Mouse (Mus musculus): ENCODE measurements around the gene Cpn2. TPM values are rescaled to one million over a fixed set of nuclear protein-coding genes. Genes with fewer than 3 reads are reported as not detected.

Gene Cpn2
- polyA plus RNA-seq, 1 experiment from 2014 or later = 0.28 TPM

- H3K9me3 ChIP-seq (ENCODE audit: control insufficient read depth, low read length) = no peaks in the 10 kb centered on the region
- ATAC-seq = no peak
- H3K27ac ChIP-seq (ENCODE audit: low read length) = no peak overlapping the region
- 0 out of 2 replicates have a peak, but pooled peaks cover 3% of the 10 kb centered on the region for H3K4me1 ChIP-seq (ENCODE audit: control insufficient read depth, insufficient read depth, low read length)
- H3K27me3 ChIP-seq (replicated peaks; ENCODE audit: control insufficient read depth, insufficient read depth, low read length) = no peaks in the 10 kb centered on the region
- no peaks in the 10 kb centered on the region for H3K36me3 ChIP-seq (ENCODE audit: control insufficient read depth, insufficient read depth, low read length)
- H3K9ac ChIP-seq (ENCODE audit: low read depth, low read length) = no peak overlapping the region
- WGBS = 82% methylated on average over 5 of the region's 5 CpGs
- no peak overlapping the region for H3K4me2 ChIP-seq (ENCODE audit: low read depth, low read length)
- H3K4me3 ChIP-seq (ENCODE audit: low read length) = no peak overlapping the region
Observed at GRCm38 (mm10) chr16:30266561-30266960, 738 bp downstream of the Cpn2 start.

GRCm38 (mm10) chr16:30265611-30266010 lies 1.7 kb downstream of the Cpn2 start:
- Histone ChIP-seq H3K9me3 (ENCODE audit: control insufficient read depth, low read length) (no peaks in the 10 kb centered on the region), H3K27me3 (replicated peaks; ENCODE audit: control insufficient read depth, insufficient read depth, low read length) (no peaks in the 10 kb centered on the region), H3K4me1 (ENCODE audit: control insufficient read depth, insufficient read depth, low read length) (0 out of 2 replicates have a peak, but pooled peaks cover 3% of the 10 kb centered on the region), H3K27ac (ENCODE audit: low read length) (no peak overlapping the region), H3K4me2 (ENCODE audit: low read depth, low read length) (no peak overlapping the region), H3K9ac (ENCODE audit: low read depth, low read length) (no peak overlapping the region), H3K4me3 (ENCODE audit: low read length) (no peak overlapping the region), H3K36me3 (ENCODE audit: control insufficient read depth, insufficient read depth, low read length) (no peaks in the 10 kb centered on the region)
- WGBS = 53% methylated on average over 4 of the region's 4 CpGs
- no peak for ATAC-seq

- no peaks in the 10 kb centered on the region for H3K36me3 ChIP-seq (ENCODE audit: control insufficient read depth, insufficient read depth, low read length)
- no peak for ATAC-seq
Observed at GRCm38 (mm10) chr16:30263156-30263555, 4.1 kb downstream of the Cpn2 start.

GRCm38 (mm10) chr16:30262664-30263063 lies 4.6 kb downstream of the Cpn2 start:
- H3K4me1 ChIP-seq (ENCODE audit: control insufficient read depth, insufficient read depth, low read length) = 0 out of 2 replicates have a peak, but pooled peaks cover 3% of the 10 kb centered on the region
- WGBS = 0% methylated on average over 2 of the region's 2 CpGs
- 0 out of 2 replicates have a peak, but pooled peaks cover 3% of the 10 kb centered on the region for H3K27me3 ChIP-seq (replicated peaks; ENCODE audit: control insufficient read depth, insufficient read depth, low read length)
- no peak for ATAC-seq
- H3K9me3 ChIP-seq (ENCODE audit: control insufficient read depth, low read length) = no peaks in the 10 kb centered on the region
- H3K36me3 ChIP-seq (ENCODE audit: control insufficient read depth, insufficient read depth, low read length) = no peaks in the 10 kb centered on the region
- H3K4me2 ChIP-seq (ENCODE audit: low read depth, low read length) = no peak overlapping the region
- H3K4me3 ChIP-seq (ENCODE audit: low read length) = no peak overlapping the region
- no peak overlapping the region for H3K9ac ChIP-seq (ENCODE audit: low read depth, low read length)
- no peak overlapping the region for H3K27ac ChIP-seq (ENCODE audit: low read length)

More at GRCm38 (mm10) chr16:30263156-30263555, 4.1 kb downstream of the Cpn2 start:
- H3K4me1 ChIP-seq (ENCODE audit: control insufficient read depth, insufficient read depth, low read length) = 0 out of 2 replicates have a peak, but pooled peaks cover 3% of the 10 kb centered on the region
- no peak overlapping the region for H3K9ac ChIP-seq (ENCODE audit: low read depth, low read length)
- no peak overlapping the region for H3K4me3 ChIP-seq (ENCODE audit: low read length)
- no peaks in the 10 kb centered on the region for H3K9me3 ChIP-seq (ENCODE audit: control insufficient read depth, low read length)
- H3K27me3 ChIP-seq (replicated peaks; ENCODE audit: control insufficient read depth, insufficient read depth, low read length) = 0 out of 2 replicates have a peak, but pooled peaks cover 3% of the 10 kb centered on the region
- 66% methylated on average over 4 of the region's 4 CpGs for WGBS
- no peak overlapping the region for H3K4me2 ChIP-seq (ENCODE audit: low read depth, low read length)
- no peak overlapping the region for H3K27ac ChIP-seq (ENCODE audit: low read length)

GRCm38 (mm10) chr16:30262157-30262556 lies 5.1 kb downstream of the Cpn2 start:
- H3K4me3 ChIP-seq (ENCODE audit: low read length) = no peak overlapping the region

GRCm38 (mm10) chr16:30261341-30261740 lies 6.0 kb downstream of the Cpn2 start:
- WGBS = 81% methylated on average over 9 of the region's 9 CpGs
- H3K4me2 ChIP-seq (ENCODE audit: low read depth, low read length) = no peak overlapping the region
- no peaks in the 10 kb centered on the region for H3K4me1 ChIP-seq (ENCODE audit: control insufficient read depth, insufficient read depth, low read length)
- no peaks in the 10 kb centered on the region for H3K36me3 ChIP-seq (ENCODE audit: control insufficient read depth, insufficient read depth, low read length)
- H3K9me3 ChIP-seq (ENCODE audit: control insufficient read depth, low read length) = no peaks in the 10 kb centered on the region
- H3K27me3 ChIP-seq (replicated peaks; ENCODE audit: control insufficient read depth, insufficient read depth, low read length) = 0 out of 2 replicates have a peak, but pooled peaks cover 3% of the 10 kb centered on the region
- H3K4me3 ChIP-seq (ENCODE audit: low read length) = no peak overlapping the region
- H3K27ac ChIP-seq (ENCODE audit: low read length) = no peak overlapping the region
- ATAC-seq = no peak
- H3K9ac ChIP-seq (ENCODE audit: low read depth, low read length) = no peak overlapping the region

More at GRCm38 (mm10) chr16:30262157-30262556, 5.1 kb downstream of the Cpn2 start:
- Histone ChIP-seq H3K4me1 (ENCODE audit: control insufficient read depth, insufficient read depth, low read length) (0 out of 2 replicates have a peak, but pooled peaks cover 2% of the 10 kb centered on the region), H3K27me3 (replicated peaks; ENCODE audit: control insufficient read depth, insufficient read depth, low read length) (0 out of 2 replicates have a peak, but pooled peaks cover 3% of the 10 kb centered on the region), H3K9me3 (ENCODE audit: control insufficient read depth, low read length) (no peaks in the 10 kb centered on the region), H3K4me2 (ENCODE audit: low read depth, low read length) (no peak overlapping the region), H3K9ac (ENCODE audit: low read depth, low read length) (no peak overlapping the region), H3K36me3 (ENCODE audit: control insufficient read depth, insufficient read depth, low read length) (no peaks in the 10 kb centered on the region), H3K27ac (ENCODE audit: low read length) (no peak overlapping the region)
- 87% methylated on average over 10 of the region's 10 CpGs for WGBS
- ATAC-seq = no peak

GRCm38 (mm10) chr16:30260012-30260635 lies 7.2 kb downstream of the Cpn2 start:
- H3K9me3 ChIP-seq (ENCODE audit: control insufficient read depth, low read length) = no peaks in the 10 kb centered on the region
- H3K4me2 ChIP-seq (ENCODE audit: low read depth, low read length) = no peak overlapping the region
- no peak overlapping the region for H3K27ac ChIP-seq (ENCODE audit: low read length)
- no peak overlapping the region for H3K9ac ChIP-seq (ENCODE audit: low read depth, low read length)
- WGBS = 88% methylated on average over 15 of the region's 15 CpGs
- no peak overlapping the region for H3K4me3 ChIP-seq (ENCODE audit: low read length)
- H3K4me1 ChIP-seq (ENCODE audit: control insufficient read depth, insufficient read depth, low read length) = no peaks in the 10 kb centered on the region
- H3K36me3 ChIP-seq (ENCODE audit: control insufficient read depth, insufficient read depth, low read length) = no peaks in the 10 kb centered on the region
- ATAC-seq = no peak
- 0 out of 2 replicates have a peak, but pooled peaks cover 3% of the 10 kb centered on the region for H3K27me3 ChIP-seq (replicated peaks; ENCODE audit: control insufficient read depth, insufficient read depth, low read length)

GRCm38 (mm10) chr16:30259444-30259843 lies 7.9 kb downstream of the Cpn2 start:
- H3K27ac ChIP-seq (ENCODE audit: low read length) = no peak overlapping the region
- no peaks in the 10 kb centered on the region for H3K9me3 ChIP-seq (ENCODE audit: control insufficient read depth, low read length)
- no peaks in the 10 kb centered on the region for H3K4me1 ChIP-seq (ENCODE audit: control insufficient read depth, insufficient read depth, low read length)
- 0 out of 2 replicates have a peak, but pooled peaks cover 3% of the 10 kb centered on the region for H3K27me3 ChIP-seq (replicated peaks; ENCODE audit: control insufficient read depth, insufficient read depth, low read length)
- WGBS = 88% methylated on average over 10 of the region's 10 CpGs
- H3K4me3 ChIP-seq (ENCODE audit: low read length) = no peak overlapping the region
- ATAC-seq = no peak
- no peak overlapping the region for H3K4me2 ChIP-seq (ENCODE audit: low read depth, low read length)
- no peak overlapping the region for H3K9ac ChIP-seq (ENCODE audit: low read depth, low read length)
- no peaks in the 10 kb centered on the region for H3K36me3 ChIP-seq (ENCODE audit: control insufficient read depth, insufficient read depth, low read length)

- Histone ChIP-seq H3K4me3 (ENCODE audit: low read length) (no peak overlapping the region), H3K9ac (ENCODE audit: low read depth, low read length) (no peak overlapping the region), H3K27ac (ENCODE audit: low read length) (no peak overlapping the region), H3K36me3 (ENCODE audit: control insufficient read depth, insufficient read depth, low read length) (no peaks in the 10 kb centered on the region), H3K27me3 (replicated peaks; ENCODE audit: control insufficient read depth, insufficient read depth, low read length) (0 out of 2 replicates have a peak, but pooled peaks cover 3% of the 10 kb centered on the region), H3K4me2 (ENCODE audit: low read depth, low read length) (no peak overlapping the region), H3K4me1 (ENCODE audit: control insufficient read depth, insufficient read depth, low read length) (no peaks in the 10 kb centered on the region), H3K9me3 (ENCODE audit: control insufficient read depth, low read length) (no peaks in the 10 kb centered on the region)
- WGBS = 82% methylated on average over 7 of the region's 7 CpGs
- no peak for ATAC-seq
Observed at GRCm38 (mm10) chr16:30258441-30258840, 8.9 kb downstream of the Cpn2 start.
